Mouse (Mus musculus) heart, embryonic 16.5 days (tissue): ENCODE results near the gene Bms1. TPM values are rescaled to one million over a fixed set of nuclear protein-coding genes. Genes with fewer than 3 reads are reported as not detected.

Experiments used
- ATAC-seq: fragments of 200-750 bp; cut with Nextera tagmentation; replicated peaks from 2 replicates; pipeline ENCODE4 v1.8.0; 2017; ENCODE audit warnings: moderate number of reproducible peaks; ENCODE audit not compliant: insufficient read depth, low FRiP score; ENCODE audit errors: extremely low read depth
- H3K27ac ChIP-seq: fragments of 300-500 bp; sonication (generic); 2 replicates; pipeline ENCODE4 v1.5.1; 2014; ENCODE audit warnings: mild to moderate bottlenecking, low read length, control low read depth, moderate library complexity
- H3K27me3 ChIP-seq: fragments of 300-500 bp; sonication (generic); 2 replicates; pipeline ENCODE4 v1.6.1; 2014; ENCODE audit warnings: low read length, mixed read lengths; ENCODE audit not compliant: control insufficient read depth, insufficient read depth
- H3K36me3 ChIP-seq: fragments of 300-500 bp; sonication (generic); 2 replicates; pipeline ENCODE4 v1.6.1; 2014; ENCODE audit not compliant: control insufficient read depth, insufficient read depth
- H3K4me1 ChIP-seq: fragments of 300-500 bp; sonication (generic); 2 replicates; pipeline ENCODE4 v1.6.1; 2014; ENCODE audit warnings: low read length, mixed read lengths; ENCODE audit not compliant: control insufficient read depth, insufficient read depth
- H3K4me2 ChIP-seq: fragments of 300-500 bp; sonication (generic); 2 replicates; pipeline ENCODE4 v1.6.1; 2014; ENCODE audit warnings: low read depth, mild to moderate bottlenecking, control low read depth, low read length
- H3K4me3 ChIP-seq: fragments of 300-500 bp; sonication (generic); 2 replicates; pipeline ENCODE4 v1.5.1; 2014; ENCODE audit warnings: mild to moderate bottlenecking, control low read depth, low read length
- H3K9ac ChIP-seq: fragments of 300-500 bp; sonication (generic); 2 replicates; pipeline ENCODE4 v1.6.1; 2014; ENCODE audit warnings: low read length, control low read depth
- H3K9me3 ChIP-seq: fragments of 300-500 bp; sonication (generic); replicated peaks from 2 replicates; pipeline ENCODE4 v1.6.1; 2016; ENCODE audit warnings: low read length; ENCODE audit not compliant: control insufficient read depth
- WGBS: fragments of 180-500 bp; shearing (Covaris S2); extraction: QIAGEN DNeasy Blood & Tissue Kit; methylation state at CpG from one replicate; pipeline ENCODE4 v1.1.7; 2014; 5-methylcytosine and 5-hydroxymethylcytosine counted together
- polyA plus RNA-seq: library from polyadenylated mRNA; unstranded; fragments of >200 nt; fragmentation: Nextera tagmentation; extraction: Ambion mirVana; gene quantifications from 2 replicates; pipeline ENCODE4 v1.2.1, GENCODE M21; 2015

The Bms1 gene
- polyA plus RNA-seq, 1 experiment from 2014 or later = 22.2 TPM

GRCm38 (mm10) chr6:118375457-118375856 lies 43.8 kb downstream of the Bms1 start:
- 40% methylated on average over 3 of the region's 3 CpGs for WGBS
- Histone ChIP-seq H3K9ac (no peak overlapping the region), H3K4me2 (no peak overlapping the region), H3K9me3 (no peaks in the 10 kb centered on the region), H3K36me3 (no peaks in the 10 kb centered on the region), H3K4me3 (no peak overlapping the region), H3K27me3 (peaks cover 31% of the 10 kb centered on the region), H3K27ac (no peak overlapping the region), H3K4me1 (no peaks in the 10 kb centered on the region)
- ATAC-seq = no peak

DNA sequence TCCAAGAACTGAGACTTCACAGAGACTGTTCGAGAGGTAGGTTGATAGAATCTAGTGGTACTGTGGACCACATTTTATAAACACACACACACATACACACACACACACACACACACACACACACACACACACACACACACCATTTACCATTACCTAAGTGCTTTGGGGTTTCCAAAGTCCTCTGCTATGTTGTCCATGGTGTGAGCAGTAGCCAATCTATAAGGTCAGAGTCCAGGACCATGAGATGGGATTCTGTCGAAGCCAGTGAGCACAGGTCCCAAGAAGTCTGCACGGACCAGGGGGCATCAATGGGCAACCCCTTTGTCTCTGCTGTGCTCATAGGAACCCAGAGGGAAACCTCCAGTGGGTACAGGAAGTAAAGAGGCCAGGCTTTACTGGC lies 44.2 kb downstream of the Bms1 start:
- H3K27ac ChIP-seq = no peak overlapping the region
- H3K27me3 ChIP-seq = peaks cover 31% of the 10 kb centered on the region
- no peaks in the 10 kb centered on the region for H3K36me3 ChIP-seq
- no peak for ATAC-seq
- 67% methylated on average over 3 of the region's 3 CpGs for WGBS
- no peak overlapping the region for H3K4me2 ChIP-seq
- H3K9me3 ChIP-seq = no peaks in the 10 kb centered on the region
- H3K4me1 ChIP-seq = no peaks in the 10 kb centered on the region
- H3K9ac ChIP-seq = no peak overlapping the region
- H3K4me3 ChIP-seq = no peak overlapping the region

GRCm38 (mm10) chr6:118373294-118373693 lies 46.0 kb downstream of the Bms1 start:
- Histone ChIP-seq H3K4me1 (no peaks in the 10 kb centered on the region), H3K27me3 (peaks cover 30% of the 10 kb centered on the region), H3K27ac (no peak overlapping the region), H3K4me3 (no peak overlapping the region), H3K4me2 (no peak overlapping the region), H3K36me3 (no peaks in the 10 kb centered on the region), H3K9ac (no peak overlapping the region), H3K9me3 (no peaks in the 10 kb centered on the region)
- WGBS = 40% methylated on average over 5 of the region's 5 CpGs
- no peak for ATAC-seq

- no peaks in the 10 kb centered on the region for H3K36me3 ChIP-seq
- no peak overlapping the region for H3K27ac ChIP-seq
- H3K9me3 ChIP-seq = no peaks in the 10 kb centered on the region
- ATAC-seq = no peak
- H3K27me3 ChIP-seq = peaks cover 26% of the 10 kb centered on the region
- no peak overlapping the region for H3K4me2 ChIP-seq
- 56% methylated on average over 5 of the region's 5 CpGs for WGBS
- H3K4me3 ChIP-seq = no peak overlapping the region
- H3K9ac ChIP-seq = no peak overlapping the region
- H3K4me1 ChIP-seq = no peaks in the 10 kb centered on the region
These were observed 46.5 kb downstream of the Bms1 start for GRCm38 (mm10) chr6:118372794-118373193.

DNA sequence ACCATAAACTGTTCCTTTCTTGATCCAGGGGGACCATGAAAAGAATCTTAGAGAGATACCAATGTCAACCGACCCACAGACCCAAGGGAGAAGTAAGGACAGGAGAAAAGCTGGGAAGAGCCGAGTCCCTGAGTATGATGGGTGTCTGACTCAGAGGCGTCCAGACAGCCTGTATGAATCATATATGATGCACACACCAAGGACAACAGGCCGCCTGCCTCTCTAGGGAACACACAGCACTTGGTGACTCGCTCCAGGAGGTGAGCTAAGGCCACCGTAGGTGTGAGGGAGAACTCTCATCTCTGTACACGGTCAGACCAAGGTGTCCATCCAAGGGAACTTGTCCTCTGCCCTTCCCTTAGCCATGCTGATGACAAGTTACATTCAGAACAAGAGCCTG lies 51.8 kb downstream of the Bms1 start:
- H3K9me3 ChIP-seq = no peaks in the 10 kb centered on the region
- no peak overlapping the region for H3K4me3 ChIP-seq
- no peak overlapping the region for H3K27ac ChIP-seq
- H3K27me3 ChIP-seq = no peaks in the 10 kb centered on the region; the same call in 1 of the 2 replicates
- no peak overlapping the region for H3K9ac ChIP-seq
- no peaks in the 10 kb centered on the region for H3K4me1 ChIP-seq
- H3K4me2 ChIP-seq = no peak overlapping the region
- no peak for ATAC-seq
- H3K36me3 ChIP-seq = no peaks in the 10 kb centered on the region
- WGBS = 79% methylated on average over 7 of the region's 7 CpGs

DNA sequence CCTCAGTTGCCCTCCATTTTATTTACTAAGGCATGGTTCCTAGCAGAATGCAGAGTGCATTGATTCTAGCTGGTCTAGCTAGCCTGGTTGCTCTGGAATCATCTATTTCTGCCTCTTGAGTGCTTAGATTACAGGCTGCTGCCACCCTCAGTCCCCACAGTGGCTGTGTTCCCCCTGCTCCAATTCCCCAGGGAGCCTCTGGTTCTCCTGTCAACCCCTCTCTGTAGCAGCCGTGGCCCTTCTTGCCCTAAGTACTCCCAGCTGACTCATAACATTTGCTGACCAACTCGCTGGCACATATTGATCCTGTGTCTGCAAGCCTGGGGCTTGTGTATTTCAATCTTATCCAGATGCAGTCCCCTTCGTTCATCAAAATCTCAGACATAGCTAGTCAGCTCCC lies 53.1 kb downstream of the Bms1 start:
- H3K4me3 ChIP-seq = no peak overlapping the region
- peaks cover 3% of the 10 kb centered on the region for H3K9me3 ChIP-seq
- H3K36me3 ChIP-seq = no peaks in the 10 kb centered on the region
- no peak overlapping the region for H3K4me2 ChIP-seq
- no peaks in the 10 kb centered on the region; the same call in 1 of the 2 replicates for H3K27me3 ChIP-seq
- no peak overlapping the region for H3K9ac ChIP-seq
- 65% methylated on average over 3 of the region's 3 CpGs for WGBS
- no peak overlapping the region for H3K27ac ChIP-seq
- no peaks in the 10 kb centered on the region for H3K4me1 ChIP-seq
- no peak for ATAC-seq

- Histone ChIP-seq H3K4me1 (no peaks in the 10 kb centered on the region), H3K27ac (no peak overlapping the region), H3K4me2 (no peak overlapping the region), H3K4me3 (no peak overlapping the region), H3K9ac (no peak overlapping the region), H3K36me3 (no peaks in the 10 kb centered on the region), H3K9me3 (peaks cover 5% of the 10 kb centered on the region), H3K27me3 (no peaks in the 10 kb centered on the region; the same call in 1 of the 2 replicates)
- no peak for ATAC-seq
These were observed 53.5 kb downstream of the Bms1 start for GRCm38 (mm10) chr6:118365781-118366180.

GRCm38 (mm10) chr6:118350342-118350741 lies 68.9 kb downstream of the Bms1 start:
- ATAC-seq = no peak
- H3K9me3 ChIP-seq = no peaks in the 10 kb centered on the region
- WGBS = 53% methylated on average over 12 of the region's 12 CpGs

GRCm38 (mm10) chr6:118348186-118348585 lies 71.1 kb downstream of the Bms1 start:
- no peaks in the 10 kb centered on the region for H3K27me3 ChIP-seq
- ATAC-seq = no peak
- no peak overlapping the region for H3K9ac ChIP-seq
- WGBS = 70% methylated on average over 3 of the region's 3 CpGs
- H3K4me1 ChIP-seq = no peaks in the 10 kb centered on the region
- no peak overlapping the region for H3K4me3 ChIP-seq
- 0 out of 2 replicates have a peak, but pooled peaks cover 3% of the 10 kb centered on the region for H3K9me3 ChIP-seq
- H3K36me3 ChIP-seq = no peaks in the 10 kb centered on the region
- no peak overlapping the region for H3K4me2 ChIP-seq
- H3K27ac ChIP-seq = no peak overlapping the region

More at GRCm38 (mm10) chr6:118350342-118350741, 68.9 kb downstream of the Bms1 start:
- H3K9ac ChIP-seq = no peak overlapping the region
- no peaks in the 10 kb centered on the region for H3K27me3 ChIP-seq
- no peak overlapping the region for H3K4me3 ChIP-seq
- no peaks in the 10 kb centered on the region for H3K36me3 ChIP-seq
- H3K4me2 ChIP-seq = no peak overlapping the region
- no peak overlapping the region for H3K27ac ChIP-seq
- H3K4me1 ChIP-seq = no peaks in the 10 kb centered on the region

- Histone ChIP-seq H3K36me3 (no peaks in the 10 kb centered on the region), H3K27ac (no peak overlapping the region), H3K4me3 (no peak overlapping the region), H3K9me3 (0 out of 2 replicates have a peak, but pooled peaks cover 3% of the 10 kb centered on the region), H3K4me2 (no peak overlapping the region), H3K4me1 (no peaks in the 10 kb centered on the region), H3K9ac (no peak overlapping the region), H3K27me3 (no peaks in the 10 kb centered on the region)
- ATAC-seq = no peak
- WGBS = 81% methylated on average over 8 of the region's 8 CpGs
These were observed 72.0 kb downstream of the Bms1 start for GRCm38 (mm10) chr6:118347291-118347690.
